Mouse (Mus musculus): Measurements from ENCODE around the gene Gm4924.
A peak's percentile ranks its signal among the peaks of the same experiment; 100 is the strongest.

Gene Gm4924

GRCm38 (mm10) chr10:82354083-82355010 lies at the start of gene Gm4924:
Gm4924 (plus strand) TSS chr10:82354255.
- peak; percentile 81 to 88 for DNase-seq

- no peak for DNase-seq
Measured at GRCm38 (mm10) chr10:82316482-82316881, 37.6 kb upstream of the Gm4924 start, which contains the start of gene 4932415D10Rik. 4932415D10Rik (minus strand) TSS chr10:82316582.

DNA sequence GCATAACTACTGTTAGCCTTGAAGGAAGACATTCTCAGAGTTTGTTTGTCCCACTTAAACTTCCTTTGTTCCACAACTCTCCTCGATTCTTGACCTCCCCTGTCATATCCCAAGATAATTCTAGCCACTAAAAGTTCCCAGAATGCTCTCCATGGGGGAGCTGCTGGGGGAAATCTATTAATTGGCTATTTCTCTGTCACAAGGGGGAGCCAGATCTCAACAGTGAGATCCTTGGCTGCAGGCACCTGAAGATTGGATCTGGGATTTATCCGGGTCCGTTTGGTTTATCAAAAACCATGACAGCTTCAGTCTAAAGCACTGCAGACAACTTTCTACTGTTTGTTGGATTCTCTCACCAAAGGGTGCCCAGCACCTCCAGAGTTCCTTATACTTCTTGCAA lies 33.9 kb upstream of the Gm4924 start:
- DNase-seq = peak in 1 of 2 experiments; percentile 3

- no peak for DNase-seq
Measured at GRCm38 (mm10) chr10:82329826-82330225, 24.2 kb upstream of the Gm4924 start.

- DNase-seq = no peak
Measured at GRCm38 (mm10) chr10:82355401-82355800, 1.3 kb downstream of the Gm4924 start.

DNA sequence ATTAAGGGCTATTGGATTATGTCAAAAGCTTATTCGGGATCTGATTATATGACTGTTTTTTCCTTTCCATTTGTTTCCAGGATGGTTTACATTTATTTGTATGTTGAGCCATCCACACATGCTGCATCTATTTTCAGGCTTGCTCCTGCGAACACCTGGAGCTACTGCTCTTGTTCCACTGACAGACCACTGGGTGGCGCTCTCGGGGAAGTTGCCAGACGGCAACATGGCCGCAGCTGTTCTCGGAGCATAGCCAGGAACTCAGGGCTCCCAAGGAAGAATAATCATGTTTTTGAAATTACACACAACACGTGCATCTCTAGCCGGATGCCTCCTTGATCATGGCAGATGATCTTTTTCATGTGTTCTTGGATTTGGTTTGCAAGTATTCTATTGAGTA lies 7.9 kb downstream of the Gm4924 start:
- no peak for DNase-seq

DNA sequence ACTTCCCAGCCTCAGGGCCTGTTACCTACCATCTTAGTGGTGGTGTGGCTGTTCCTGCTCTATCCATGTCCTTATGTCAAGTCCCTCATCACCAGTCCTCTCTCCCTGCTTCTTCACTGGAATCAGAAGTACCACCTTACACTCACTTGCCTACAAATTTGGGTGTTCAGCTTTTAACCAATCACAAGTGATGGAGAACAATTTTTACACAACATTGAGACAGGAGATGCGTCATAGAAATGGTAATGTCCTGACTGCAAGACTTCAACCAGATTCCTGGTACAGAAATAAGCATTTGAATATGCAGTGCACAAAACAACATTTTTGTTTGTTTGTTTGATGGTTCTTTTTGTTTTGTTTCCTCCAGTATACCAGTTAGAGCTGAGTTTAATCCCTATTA lies 28.9 kb downstream of the Gm4924 start:
- no peak for DNase-seq

- DNase-seq = no peak
Measured at GRCm38 (mm10) chr10:82409511-82409910, 55.5 kb downstream of the Gm4924 start.

GRCm38 (mm10) chr10:82423631-82424030 lies 69.6 kb downstream of the Gm4924 start:
- DNase-seq = no peak
